Mouse (Mus musculus) ES-E14 (cell line): ENCODE data around the gene Zkscan16.

Experiments
- CHD2 ChIP-seq: IDR thresholded peaks from 2 replicates; pipeline ENCODE4 v1.6.1; 2014; ENCODE audit warnings: mild to moderate bottlenecking, low read depth, low read length, inconsistent platforms
- HCFC1 ChIP-seq: IDR thresholded peaks from 2 replicates; pipeline ENCODE4 v1.6.1; 2012; ENCODE audit warnings: low read length, inconsistent platforms, borderline replicate concordance; ENCODE audit not compliant: insufficient read depth
- MAFK ChIP-seq: IDR thresholded peaks from 2 replicates; pipeline ENCODE4 v1.6.1; 2014; ENCODE audit warnings: mild to moderate bottlenecking, low read depth, low read length, inconsistent platforms; ENCODE audit not compliant: insufficient read depth

DNA sequence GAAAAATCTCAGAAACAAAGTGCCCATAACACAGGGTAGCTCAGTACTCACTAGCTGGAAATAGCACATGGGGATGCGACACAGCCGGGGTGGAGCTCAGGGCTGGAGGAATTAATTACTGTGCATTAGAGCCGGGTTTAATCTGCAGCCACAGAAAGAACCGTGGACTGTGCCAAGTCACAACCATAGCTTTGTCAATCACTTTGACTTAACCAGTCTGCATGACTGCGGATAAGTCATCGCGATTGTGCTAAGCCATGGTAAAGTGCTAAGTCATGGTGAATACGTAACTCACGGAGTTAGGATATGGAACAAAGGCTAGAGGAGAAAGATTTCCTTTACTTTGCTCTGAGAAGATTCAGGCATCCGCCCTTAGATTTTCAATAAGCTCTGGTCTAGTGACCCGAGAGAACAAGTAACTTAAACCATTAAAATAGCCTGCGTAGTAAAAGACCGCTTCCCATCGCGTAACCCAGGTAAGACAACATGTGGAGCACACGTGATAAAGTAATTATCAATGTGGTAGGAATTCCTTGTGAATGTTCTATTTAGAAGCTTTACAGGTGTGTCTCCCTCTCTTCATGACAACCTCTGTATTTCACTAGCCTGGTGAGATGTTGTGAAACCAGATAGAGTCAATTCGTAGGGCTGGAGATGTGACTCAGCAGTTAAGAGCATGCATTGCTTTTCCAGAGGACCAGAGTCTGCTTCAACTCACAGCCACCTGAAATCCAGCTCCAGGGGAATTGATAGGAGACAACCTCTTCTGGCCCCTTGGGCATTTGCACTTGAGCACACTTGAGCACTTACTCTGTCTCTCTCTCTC, 47.4 kb downstream of the Zkscan16 start:
- TF ChIP-seq MAFK = peak; percentile 59; the same call in 1 of the 2 replicates
- no peak for TF ChIP-seq CHD2
- no peak for TF ChIP-seq HCFC1
